Mouse (Mus musculus) spleen, adult 2 months (tissue): ENCODE measurements at regions not wholly inside any gene's neighbourhood (a gene's known extent, or its start where the extent isn't known, plus 50 kb on each side); places are given as distances from the start of the nearest gene placed in this dataset.

ENCODE experiments used
- CTCF ChIP-seq: fragments of 200-500 bp; IDR thresholded peaks from 2 replicates; pipeline ENCODE4 v1.5.1; 2011; ENCODE audit warnings: mild to moderate bottlenecking, inconsistent platforms; ENCODE audit not compliant: insufficient read depth, insufficient read length, insufficient replicate concordance; ENCODE audit errors: extremely low read depth
- POLR2A ChIP-seq: fragments of 200-500 bp; IDR thresholded peaks from 2 replicates; pipeline ENCODE4 v1.6.1; 2011; ENCODE audit warnings: low read depth, low read length, inconsistent platforms

GRCm38 (mm10) chr7:36309761-36310605 is 387.9 kb upstream of the Tshz3 start:
- no peak for TF ChIP-seq CTCF
- TF ChIP-seq POLR2A: no peak
